Mouse (Mus musculus) bone marrow macrophage, adult 2 months (primary cell): ENCODE data around the gene Ncf2. TPM values are rescaled to one million over a fixed set of nuclear protein-coding genes. Genes with fewer than 3 reads are reported as not detected.
"Not testable (repeated sequence)": the region's sequence is repeated elsewhere in the genome, so short reads cannot be mapped to it uniquely, and the experiment has no call there.

ENCODE experiments used
- H3K27ac ChIP-seq: 2 replicates; pipeline ENCODE4 v1.5.1; 2012; ENCODE audit warnings: low read depth, low read length; ENCODE audit not compliant: insufficient read depth
- H3K4me1 ChIP-seq: 2 replicates; pipeline ENCODE4 v1.6.1; 2012; ENCODE audit warnings: low read length; ENCODE audit not compliant: control insufficient read depth, insufficient read depth
- H3K4me3 ChIP-seq: 2 replicates; pipeline ENCODE4 v1.5.1; 2012; ENCODE audit warnings: mild to moderate bottlenecking, low read length, moderate library complexity; ENCODE audit not compliant: insufficient read depth
- CTCF ChIP-seq: IDR thresholded peaks from 2 replicates; pipeline ENCODE4 v1.5.1; 2012; ENCODE audit warnings: low read depth, mild to moderate bottlenecking, low read length, moderate library complexity
- POLR2A ChIP-seq: IDR thresholded peaks from 2 replicates; pipeline ENCODE4 v1.6.1; 2012; ENCODE audit warnings: mild to moderate bottlenecking, low read depth, low read length, borderline replicate concordance
- polyA plus RNA-seq: library from polyadenylated mRNA; stranded (reverse); fragments of >200 nt; gene quantifications from 2 replicates; pipeline ENCODE4 v1.2.4, GENCODE M21; 2012; ENCODE audit not compliant: missing spikeins, insufficient read depth, insufficient read length

The Ncf2 gene
- polyA plus RNA-seq, 1 experiment, result 316 TPM

DNA sequence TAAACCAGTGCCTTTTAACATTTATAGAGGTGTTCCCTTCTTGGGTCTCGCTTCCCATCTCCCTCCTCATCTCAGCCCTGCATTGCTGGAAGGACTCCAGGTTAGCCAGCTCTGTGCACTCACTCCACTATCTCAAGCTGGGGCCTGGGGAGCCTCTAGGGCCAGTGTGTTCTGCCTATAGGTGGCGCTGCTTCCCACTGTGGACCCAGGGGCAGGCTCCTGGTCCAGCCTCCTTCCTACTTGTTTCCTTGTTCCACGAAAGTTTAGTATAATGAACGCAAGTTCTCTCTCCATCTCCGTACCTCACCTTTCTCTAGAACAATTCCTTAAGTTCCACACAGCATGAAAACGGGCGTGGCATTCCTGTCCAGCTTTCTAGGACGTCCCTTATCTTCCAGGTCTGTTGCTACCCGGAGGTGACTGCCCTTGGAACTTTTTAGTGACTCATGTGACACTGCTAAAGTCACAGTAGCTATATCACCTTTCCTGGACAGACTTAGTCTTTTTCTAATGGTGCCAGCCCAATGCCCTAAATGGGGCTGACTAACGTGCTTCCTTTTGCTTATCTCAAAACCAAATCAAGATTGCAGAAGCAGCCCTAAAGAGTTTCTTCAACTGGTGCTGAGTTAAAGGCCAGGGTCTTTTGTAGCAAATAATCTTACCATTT lies 20.8 kb upstream of the Ncf2 start:
- TF ChIP-seq POLR2A (no peak), CTCF (peak; percentile 79)
- H3K27ac ChIP-seq, result no peak overlapping the region
- H3K4me3 ChIP-seq, result no peak overlapping the region
- peaks cover 12% of the 10 kb centered on the region for H3K4me1 ChIP-seq

DNA sequence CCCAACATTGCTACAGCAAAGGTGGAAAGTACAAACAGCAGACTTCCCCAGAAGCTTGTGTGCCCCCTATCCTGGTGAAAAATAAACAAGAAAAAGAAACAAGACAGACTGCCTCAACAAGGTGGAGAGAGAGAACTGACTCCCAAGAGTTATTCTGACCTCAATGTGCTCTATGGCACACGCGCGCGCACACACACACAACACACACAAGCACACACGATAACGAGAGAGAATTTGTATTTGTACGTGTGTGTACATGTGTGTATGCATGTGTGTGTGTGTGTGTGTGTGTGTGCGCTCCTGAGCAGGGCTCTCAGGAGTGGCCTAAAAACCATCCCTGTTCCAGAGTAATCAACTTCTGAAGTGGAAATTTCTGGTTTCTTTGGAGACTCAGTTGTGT lies 15.4 kb upstream of the Ncf2 start:
- no peak for TF ChIP-seq POLR2A
- no peak for TF ChIP-seq CTCF
- Histone ChIP-seq H3K4me1 (peaks cover 20% of the 10 kb centered on the region), H3K4me3 (no peak overlapping the region), H3K27ac (no peak overlapping the region)

DNA sequence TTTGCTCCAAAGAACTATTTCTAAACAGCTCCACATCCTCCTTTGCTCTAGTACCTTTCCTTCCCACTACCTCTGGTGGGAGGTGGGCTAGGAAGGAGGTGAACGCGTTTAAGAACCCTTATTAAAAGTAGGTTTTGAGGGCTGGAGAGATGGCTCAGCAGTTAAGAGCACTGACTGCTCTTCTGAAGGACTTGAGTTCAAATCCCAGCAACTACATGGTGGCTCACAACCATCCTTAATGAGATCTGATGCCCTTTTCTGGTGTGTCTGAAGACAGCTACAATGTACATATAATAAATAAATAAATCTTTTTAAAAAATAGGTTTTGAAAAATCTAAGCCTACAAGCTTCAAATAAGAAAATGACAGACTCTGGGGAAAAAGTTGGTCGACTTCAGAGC lies 14.5 kb upstream of the Ncf2 start:
- H3K4me1 ChIP-seq, result peaks cover 20% of the 10 kb centered on the region
- H3K27ac ChIP-seq, H3K4me3 ChIP-seq: not testable (repeated sequence)

DNA sequence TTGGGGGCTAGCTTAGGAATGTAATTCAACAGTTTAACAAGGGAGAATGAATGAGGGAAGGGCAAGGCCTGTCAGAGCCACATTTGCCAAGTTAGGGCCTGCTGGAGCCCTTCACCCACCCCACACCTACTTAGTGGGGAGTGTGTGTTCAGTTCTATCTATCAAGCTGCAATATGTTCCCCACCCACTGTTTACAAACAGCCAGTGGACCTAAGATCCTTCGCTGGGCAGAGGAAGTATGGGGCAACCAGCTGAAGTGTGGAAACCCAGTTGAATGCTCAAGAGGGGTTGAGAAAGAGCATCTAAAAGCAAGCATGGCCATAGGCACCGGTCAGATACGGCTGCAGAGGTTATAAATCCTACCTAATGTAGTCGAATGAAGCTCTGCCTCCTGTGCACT lies 13.0 kb upstream of the Ncf2 start:
- H3K4me3 ChIP-seq, result no peak overlapping the region
- peaks cover 20% of the 10 kb centered on the region for H3K4me1 ChIP-seq
- TF ChIP-seq CTCF, result no peak
- no peak for TF ChIP-seq POLR2A
- H3K27ac ChIP-seq, result peak overlapping the region; percentile 17; the same call in 1 of the 2 replicates

DNA sequence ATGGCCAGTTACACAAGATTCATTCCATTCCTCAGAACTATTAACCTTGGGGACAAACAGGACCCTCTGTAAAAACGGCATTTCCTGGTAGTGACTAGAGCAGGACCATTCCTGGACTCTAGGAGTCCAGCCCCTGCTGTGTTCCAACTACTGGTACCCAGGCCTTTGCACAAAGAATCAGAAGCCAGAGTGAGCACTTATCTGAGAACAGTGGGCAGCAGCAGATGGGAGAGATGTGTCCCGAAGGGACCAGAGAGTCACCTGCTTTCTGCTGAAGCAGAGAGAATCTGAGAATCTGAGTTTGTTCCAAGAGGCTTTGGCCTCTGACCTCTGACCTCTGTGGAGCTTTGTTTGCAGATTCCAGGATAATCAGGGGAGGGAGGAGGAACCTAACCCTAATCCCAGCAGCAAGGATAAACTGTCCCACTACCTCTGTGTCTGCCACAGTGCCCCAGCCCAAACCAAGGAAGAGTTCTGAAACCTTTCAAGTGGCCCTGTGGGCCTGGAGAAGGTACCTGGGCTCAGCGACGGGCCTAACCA lies 11.8 kb upstream of the Ncf2 start:
- no peak overlapping the region for H3K4me3 ChIP-seq
- TF ChIP-seq CTCF (no peak), POLR2A (no peak)
- H3K4me1 ChIP-seq, result peaks cover 20% of the 10 kb centered on the region
- no peak overlapping the region for H3K27ac ChIP-seq

DNA sequence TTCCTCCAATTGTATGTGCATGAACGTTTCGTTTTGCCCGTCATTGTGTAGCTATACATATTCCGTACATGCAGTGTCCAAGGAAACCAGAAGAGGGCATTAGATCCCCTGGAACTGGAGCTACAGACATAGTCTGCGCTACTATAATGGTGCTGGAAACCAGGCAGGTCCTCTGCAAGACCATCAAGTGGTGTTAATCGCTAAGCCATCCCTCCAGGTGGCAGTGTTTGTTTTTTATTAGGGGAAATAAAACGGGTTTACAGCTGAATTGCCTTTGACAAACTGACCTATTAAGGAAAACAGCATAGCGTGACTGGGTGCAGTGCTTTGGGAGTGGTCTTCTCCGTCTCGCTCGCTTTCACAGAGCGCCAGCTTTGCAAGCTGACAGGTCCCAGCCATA lies 9.7 kb upstream of the Ncf2 start:
- no peak overlapping the region for H3K4me3 ChIP-seq
- peaks cover 23% of the 10 kb centered on the region for H3K4me1 ChIP-seq
- H3K27ac ChIP-seq, result no peak overlapping the region
- TF ChIP-seq POLR2A, result no peak
- 0 out of 2 replicates have a peak, but pooled peaks have one; percentile 32 for TF ChIP-seq CTCF

DNA sequence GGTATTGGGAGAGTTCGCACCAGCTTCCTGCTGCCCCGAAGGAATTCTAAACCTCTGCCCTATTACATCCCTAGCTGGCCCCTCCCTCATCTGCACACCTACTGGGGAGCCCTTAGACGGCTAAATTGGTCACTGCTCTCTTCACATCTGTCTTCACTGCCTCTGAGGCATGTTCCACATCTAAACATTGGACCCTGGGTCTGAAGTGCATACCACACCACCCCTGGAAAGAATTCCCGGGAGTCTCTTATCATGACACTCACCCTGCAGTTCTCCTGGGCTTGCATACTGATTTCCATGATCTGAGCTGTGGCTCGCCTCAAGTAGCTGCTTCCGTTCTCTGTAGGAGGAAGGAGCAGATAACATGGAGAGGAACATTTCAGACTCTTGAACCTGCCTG lies 9.2 kb upstream of the Ncf2 start:
- Histone ChIP-seq H3K4me1 (peaks cover 26% of the 10 kb centered on the region), H3K27ac (no peak overlapping the region), H3K4me3 (no peak overlapping the region)
- TF ChIP-seq POLR2A, result no peak
- TF ChIP-seq CTCF, result no peak

DNA sequence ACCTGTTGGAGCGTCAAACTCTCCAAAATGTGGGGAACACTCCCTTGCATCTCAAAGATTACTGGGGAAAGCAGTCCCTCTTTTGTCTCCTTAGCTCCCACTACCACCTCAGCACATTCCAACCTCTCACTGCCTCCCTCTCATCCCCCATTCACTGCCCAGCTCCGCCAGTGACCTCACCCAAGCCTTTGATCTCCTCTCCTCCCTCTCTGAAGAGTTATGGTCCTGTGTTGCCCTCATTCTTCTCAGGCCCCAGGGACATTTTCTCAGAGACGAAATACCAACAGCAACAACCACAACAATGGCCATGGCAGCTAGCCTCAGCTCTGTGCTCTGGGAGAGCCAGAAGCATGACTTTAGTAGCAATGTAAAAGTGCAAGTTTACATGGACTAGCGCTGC lies 8.7 kb upstream of the Ncf2 start:
- Histone ChIP-seq H3K4me1 (peaks cover 25% of the 10 kb centered on the region), H3K27ac (no peak overlapping the region), H3K4me3 (no peak overlapping the region)
- TF ChIP-seq POLR2A (no peak), CTCF (no peak)

DNA sequence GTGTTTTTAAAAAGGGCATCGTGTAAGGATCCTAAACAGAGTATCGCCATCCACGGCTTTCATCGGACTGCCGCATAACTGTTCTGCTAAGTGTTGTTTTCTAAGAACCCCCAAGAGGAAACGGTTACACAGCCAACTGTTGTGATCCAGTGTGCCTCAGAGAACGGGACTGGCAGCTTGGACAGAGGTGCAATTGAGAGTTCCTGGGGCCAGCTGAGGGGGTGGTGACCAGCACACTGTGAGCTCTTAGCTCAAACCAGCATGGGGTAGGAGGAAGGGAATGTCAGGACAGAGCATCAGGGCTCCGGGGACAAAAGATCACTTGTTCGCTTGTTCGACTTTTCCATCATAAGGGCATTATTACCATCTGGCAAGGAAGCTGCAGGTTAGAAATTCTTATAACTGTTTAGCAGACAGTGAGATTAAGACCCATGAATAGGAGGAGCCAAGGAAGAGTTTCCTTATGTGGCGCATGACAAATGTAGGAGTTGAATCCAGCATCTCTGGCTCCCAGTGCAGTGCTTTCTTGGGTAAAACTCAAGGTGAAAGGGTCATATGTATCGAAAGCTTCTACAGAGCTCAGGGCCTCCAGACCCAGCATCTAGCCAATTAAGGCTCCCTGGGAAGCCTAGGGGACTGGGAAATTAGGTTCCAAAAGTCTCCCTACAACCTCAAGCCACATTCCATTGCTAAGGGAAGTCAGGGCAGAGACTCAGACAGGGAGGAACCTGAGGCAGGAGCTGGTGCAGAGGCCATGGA lies 7.1 kb upstream of the Ncf2 start:
- peaks cover 25% of the 10 kb centered on the region for H3K4me1 ChIP-seq

DNA sequence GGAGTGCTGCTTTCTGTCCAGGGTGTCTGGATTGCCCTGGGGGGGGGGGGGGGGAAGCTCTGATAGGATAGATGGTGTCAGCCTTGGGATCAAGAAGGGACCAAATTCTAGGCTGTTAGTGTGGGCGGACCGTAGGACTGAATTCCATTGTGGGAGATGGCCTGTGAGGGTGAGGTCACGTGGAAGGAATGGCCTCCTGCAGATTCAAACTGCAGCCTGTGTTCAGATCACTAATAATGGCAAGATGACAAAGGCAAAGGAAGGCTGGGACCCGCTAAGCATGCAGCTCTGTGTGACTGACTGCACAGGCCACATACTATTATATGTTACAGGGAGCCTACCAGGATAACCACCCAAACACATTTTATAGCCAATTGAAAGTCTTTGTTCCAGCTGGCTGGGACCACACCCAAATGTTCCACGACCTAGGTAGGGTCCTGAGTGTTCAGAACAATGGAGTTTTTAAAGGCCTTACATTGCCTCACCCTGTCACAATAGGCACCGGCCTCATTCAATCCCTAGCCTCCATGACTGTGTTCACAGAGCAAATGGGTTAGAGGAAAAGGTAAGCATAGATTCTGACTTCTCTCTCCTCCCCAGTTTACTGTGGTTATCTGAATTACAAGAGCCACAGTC lies 6.4 kb upstream of the Ncf2 start:
- TF ChIP-seq CTCF (no peak), POLR2A (no peak)
- Histone ChIP-seq H3K27ac (no peak overlapping the region), H3K4me3 (no peak overlapping the region), H3K4me1 (peaks cover 29% of the 10 kb centered on the region)

More for the DNA sequence above, 7.1 kb upstream of the Ncf2 start:
- TF ChIP-seq POLR2A, result no peak
- TF ChIP-seq CTCF, result no peak
- Histone ChIP-seq H3K27ac (no peak overlapping the region), H3K4me3 (no peak overlapping the region)
